Mouse (Mus musculus) embryo, embryonic 10 days (tissue): ENCODE measurements at regions not wholly inside any gene's neighbourhood (a gene's known extent, or its start where the extent isn't known, plus 50 kb on each side); places are given as distances from the start of the nearest gene placed in this dataset.

ENCODE experiments used
- DNase-seq: peaks from one replicate; pipeline ENCODE4 v3.0.0-alpha.2; 2015; ENCODE audit warnings: low spot score

GRCm38 (mm10) chr8:50180682-50181081 is 1336.9 kb upstream of the Tenm3 start:
- DNase-seq, result no peak

GRCm38 (mm10) chr8:50164773-50165454 is 1321.2 kb upstream of the Tenm3 start:
- DNase-seq, result peak; percentile 48

GRCm38 (mm10) chr8:50161076-50161475 is 1317.3 kb upstream of the Tenm3 start:
- no peak for DNase-seq

GRCm38 (mm10) chr8:50160326-50160725 is 1316.6 kb upstream of the Tenm3 start:
- DNase-seq, result no peak

- DNase-seq, result no peak
These were observed 1296.1 kb upstream of the Tenm3 start for GRCm38 (mm10) chr8:50139876-50140275.

- DNase-seq, result no peak
These were observed 1276.3 kb upstream of the Tenm3 start for GRCm38 (mm10) chr8:50120041-50120440.

GRCm38 (mm10) chr8:50082378-50082777 is 1238.6 kb upstream of the Tenm3 start:
- DNase-seq, result no peak

- no peak for DNase-seq
These were observed 1193.3 kb upstream of the Tenm3 start for GRCm38 (mm10) chr8:50037096-50037495.

- DNase-seq, result no peak
These were observed 1183.8 kb upstream of the Tenm3 start for GRCm38 (mm10) chr8:50027544-50027943.

- DNase-seq, result no peak
These were observed 1163.8 kb upstream of the Tenm3 start for GRCm38 (mm10) chr8:50007546-50007945.

GRCm38 (mm10) chr8:50004254-50004653 is 1160.5 kb upstream of the Tenm3 start:
- DNase-seq, result no peak

GRCm38 (mm10) chr8:50003641-50004040 is 1159.9 kb upstream of the Tenm3 start:
- DNase-seq, result no peak

- DNase-seq, result peak; percentile 40
These were observed 1154.7 kb upstream of the Tenm3 start for GRCm38 (mm10) chr8:49998281-49999037.
